Mouse (Mus musculus) forebrain, postnatal 0 days (tissue): ENCODE measurements around the gene Rrnad1. TPM values are rescaled to one million over a fixed set of nuclear protein-coding genes. Genes with fewer than 3 reads are reported as not detected.

Source experiments
- ATAC-seq: fragments of 200-750 bp; cut with Nextera tagmentation; 2 replicates; pipeline ENCODE4 v1.8.0; 2017; ENCODE audit warnings: mild to moderate bottlenecking, moderate library complexity
- DNase-seq: peaks from one replicate; pipeline ENCODE4 v3.0.0-alpha.2; 2015
- H3K27ac ChIP-seq: fragments of 300-500 bp; sonication (generic); 2 replicates; pipeline ENCODE4 v1.5.1; 2014; ENCODE audit warnings: low read depth, mild to moderate bottlenecking, antibody characterized with exemption, low read length, moderate library complexity, mixed read lengths
- H3K27me3 ChIP-seq: fragments of 300-500 bp; sonication (generic); 2 replicates; pipeline ENCODE4 v1.6.1; 2014; ENCODE audit warnings: mild to moderate bottlenecking, low read length, mixed read lengths; ENCODE audit not compliant: insufficient read depth
- H3K36me3 ChIP-seq: fragments of 300-500 bp; sonication (generic); 2 replicates; pipeline ENCODE4 v1.6.1; 2014; ENCODE audit warnings: mild to moderate bottlenecking, moderate library complexity; ENCODE audit not compliant: insufficient read depth
- H3K4me1 ChIP-seq: fragments of 300-500 bp; sonication (generic); 2 replicates; pipeline ENCODE4 v1.6.1; 2014; ENCODE audit warnings: antibody characterized with exemption; ENCODE audit not compliant: insufficient read depth
- H3K4me2 ChIP-seq: fragments of 300-500 bp; sonication (generic); 2 replicates; pipeline ENCODE4 v1.6.1; 2014; ENCODE audit warnings: low read depth, mild to moderate bottlenecking, moderate library complexity
- H3K4me3 ChIP-seq: fragments of 300-500 bp; sonication (generic); 2 replicates; pipeline ENCODE4 v1.5.1; 2014; ENCODE audit warnings: low read depth, low read length, mixed read lengths
- H3K9ac ChIP-seq: fragments of 300-500 bp; sonication (generic); 2 replicates; pipeline ENCODE4 v1.6.1; 2014; ENCODE audit warnings: mild to moderate bottlenecking
- H3K9me3 ChIP-seq: fragments of 300-500 bp; sonication (generic); 2 replicates; pipeline ENCODE4 v1.6.1; 2016; ENCODE audit warnings: low read length
- CTCF ChIP-seq: sonication (generic); IDR thresholded peaks from 2 replicates; pipeline ENCODE4 v1.5.1; 2016; ENCODE audit warnings: antibody characterized with exemption, control low read depth, low read depth
- WGBS: fragments of 180-500 bp; shearing (Covaris S2); extraction: QIAGEN DNeasy Blood & Tissue Kit; methylation state at CpG from one replicate; pipeline ENCODE4 v1.1.7; 2014; 5-methylcytosine and 5-hydroxymethylcytosine counted together
- polyA plus RNA-seq: library from polyadenylated mRNA; unstranded; fragments of >200 nt; fragmentation: Nextera tagmentation; extraction: Ambion mirVana; gene quantifications from 2 replicates; pipeline ENCODE4 v1.2.1, GENCODE M21; 2015
- total RNA-seq: library from RNA; depleted of rRNA; stranded (reverse); fragments of >200 nt; gene quantifications from 2 replicates; pipeline ENCODE4 v1.2.3, GENCODE M21; 2014; rRNA removed

The Rrnad1 gene
- total RNA-seq = 19.3 and 31.8 TPM in 2 replicates
- 10.9 and 15.6 TPM in 2 replicates for polyA plus RNA-seq

- Histone ChIP-seq H3K4me2 (peak within 1 kb of the TSS; percentile 59), H3K27ac (peak within 1 kb of the TSS; percentile 90), H3K36me3 (peaks cover 45% of the 10 kb centered on the region), H3K4me3 (peak within 1 kb of the TSS; percentile 77), H3K9me3 (no peaks in the 10 kb centered on the region), H3K9ac (peak within 1 kb of the TSS; percentile 86), H3K27me3 (no peaks in the 10 kb centered on the region), H3K4me1 (peaks cover 5% of the 10 kb centered on the region; the same call in 1 of the 2 replicates)
- peak; percentile 99 for ATAC-seq
- peak; percentile 74 for TF ChIP-seq CTCF
- DNase-seq = peak; percentile 99
- under 1% methylated on average over 72 of the region's 78 CpGs for WGBS
These were observed at the start of gene Rrnad1, which contains the start of gene Isg20l2 for GRCm38 (mm10) chr3:87930078-87930795. TSS of gene Rrnad1 (minus strand) at chr3:87930717. TSS of gene Isg20l2 (plus strand) at chr3:87930314.

DNA sequence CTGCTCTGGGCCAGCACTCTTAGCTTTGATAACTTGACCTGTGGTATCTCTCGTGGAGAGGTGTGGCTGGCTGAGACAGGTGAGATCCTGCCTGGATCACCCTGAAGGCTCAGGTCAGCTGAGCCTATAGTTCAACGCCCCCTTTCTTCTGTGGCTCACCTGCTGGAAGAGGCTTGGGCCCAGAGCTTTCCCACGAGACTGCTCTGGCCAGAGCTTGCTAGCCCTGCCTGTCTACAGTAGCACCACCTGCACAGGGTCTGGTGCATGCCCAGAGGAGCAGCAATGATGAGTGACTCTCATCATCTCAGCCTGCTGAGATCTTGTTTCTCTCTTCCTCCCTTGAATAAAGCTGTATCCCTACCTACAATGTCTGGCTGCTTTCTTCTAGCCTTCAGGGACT is 49.6 kb upstream of the Rrnad1 start:
- TF ChIP-seq CTCF = no peak
- ATAC-seq = no peak

DNA sequence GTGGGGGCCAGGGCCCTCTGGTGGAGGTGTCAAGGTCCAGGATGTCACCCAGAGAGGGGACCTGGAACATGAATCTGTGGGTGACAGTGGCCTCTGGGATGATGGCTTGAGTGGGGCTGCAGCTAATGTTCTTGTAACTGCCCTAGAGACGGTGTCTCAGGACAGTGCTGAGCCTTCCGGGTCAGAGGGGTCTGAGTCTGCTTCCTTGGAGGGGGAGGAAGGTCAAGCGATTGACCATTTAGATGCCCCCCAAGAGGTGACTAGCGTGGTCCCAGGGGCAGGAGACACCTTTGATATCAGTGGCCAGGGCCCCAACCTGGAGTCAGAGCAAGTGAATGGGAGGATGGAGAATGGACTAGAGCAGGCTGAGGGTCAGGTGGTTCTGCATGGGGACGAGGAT is 49.0 kb upstream of the Rrnad1 start:
- peaks cover 7% of the 10 kb centered on the region; the same call in 1 of the 2 replicates for H3K4me1 ChIP-seq
- no peak overlapping the region for H3K4me3 ChIP-seq
- DNase-seq (no peak), ATAC-seq (no peak)
- no peak overlapping the region for H3K4me2 ChIP-seq
- H3K27ac ChIP-seq = no peak overlapping the region
- H3K36me3 ChIP-seq = no peaks in the 10 kb centered on the region
- H3K27me3 ChIP-seq = no peaks in the 10 kb centered on the region
- H3K9ac ChIP-seq = no peak overlapping the region
- no peak for TF ChIP-seq CTCF
- WGBS = 84% methylated on average over 5 of the region's 5 CpGs
- H3K9me3 ChIP-seq = no peaks in the 10 kb centered on the region

More for the DNA sequence above, 49.6 kb upstream of the Rrnad1 start:
- Histone ChIP-seq H3K27me3 (no peaks in the 10 kb centered on the region), H3K36me3 (no peaks in the 10 kb centered on the region), H3K9ac (no peak overlapping the region), H3K4me2 (no peak overlapping the region), H3K4me1 (peaks cover 7% of the 10 kb centered on the region; the same call in 1 of the 2 replicates), H3K27ac (no peak overlapping the region), H3K9me3 (no peaks in the 10 kb centered on the region), H3K4me3 (no peak overlapping the region)
- no peak for DNase-seq
- 63% methylated on average over 3 of the region's 3 CpGs for WGBS

- TF ChIP-seq CTCF = no peak
- DNase-seq (peak; percentile 66), ATAC-seq (peak; percentile 72)
- Histone ChIP-seq H3K9ac (peak overlapping the region; percentile 10; the same call in 1 of the 2 replicates), H3K27me3 (0 out of 2 replicates have a peak, but pooled peaks cover 5% of the 10 kb centered on the region), H3K27ac (no peak overlapping the region), H3K9me3 (no peaks in the 10 kb centered on the region), H3K4me3 (no peak overlapping the region), H3K4me2 (peak overlapping the region; percentile 91), H3K36me3 (no peaks in the 10 kb centered on the region), H3K4me1 (0 out of 2 replicates have a peak, but pooled peaks cover 5% of the 10 kb centered on the region)
- 7% methylated on average over 12 of the region's 12 CpGs for WGBS
These were observed 44.0 kb upstream of the Rrnad1 start for GRCm38 (mm10) chr3:87974381-87974987.

DNA sequence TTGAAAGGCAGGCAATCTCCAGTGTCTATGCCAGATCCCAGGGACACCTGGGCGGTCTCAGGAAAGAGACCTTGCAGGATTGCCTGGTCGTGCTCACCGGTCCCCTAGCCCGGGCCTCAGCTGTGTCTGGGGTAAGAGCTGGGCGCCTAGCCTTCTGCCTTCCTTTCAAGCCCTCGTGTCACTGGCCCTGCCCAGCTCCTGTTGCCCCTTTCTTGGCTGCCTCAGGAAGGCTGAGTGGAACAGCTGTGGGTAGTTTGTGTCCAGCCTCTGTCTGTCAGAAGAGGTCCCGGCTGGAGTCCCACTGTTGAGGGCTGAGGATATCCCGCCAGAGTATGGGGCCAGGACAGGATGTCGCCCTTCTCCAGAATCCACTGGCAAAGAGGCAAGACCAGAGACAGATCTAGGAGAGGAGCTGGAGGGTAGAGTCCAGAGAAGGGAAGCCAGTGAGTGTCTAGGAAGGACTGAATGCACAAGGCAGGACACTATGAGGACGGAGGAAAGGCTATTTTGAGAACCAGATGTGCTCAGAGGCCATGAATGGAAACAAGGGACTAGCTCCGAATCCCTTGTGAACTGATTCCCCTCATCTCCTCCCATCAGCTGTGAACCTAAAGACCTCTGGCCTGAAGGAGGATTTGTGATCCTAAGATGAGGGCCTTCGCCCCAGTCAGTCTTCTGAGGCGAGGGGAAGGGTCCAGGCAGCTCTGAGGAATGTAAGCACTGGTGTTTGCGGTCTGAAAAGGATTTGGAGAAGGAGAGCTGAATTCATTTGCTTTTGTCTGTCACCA is 43.3 kb upstream of the Rrnad1 start:
- Histone ChIP-seq H3K27ac (peak overlapping the region; percentile 64; the same call in 1 of the 2 replicates), H3K4me1 (0 out of 2 replicates have a peak, but pooled peaks cover 5% of the 10 kb centered on the region), H3K9ac (peak overlapping the region; percentile 10; the same call in 1 of the 2 replicates), H3K27me3 (0 out of 2 replicates have a peak, but pooled peaks cover 5% of the 10 kb centered on the region), H3K9me3 (no peaks in the 10 kb centered on the region), H3K4me2 (peak overlapping the region; percentile 91), H3K4me3 (peak overlapping the region; percentile 14; the same call in 1 of the 2 replicates), H3K36me3 (no peaks in the 10 kb centered on the region)
- no peak; the same call in 1 of the 2 replicates for ATAC-seq
- DNase-seq = no peak
- WGBS = 18% methylated on average over 14 of the region's 14 CpGs
- no peak for TF ChIP-seq CTCF

DNA sequence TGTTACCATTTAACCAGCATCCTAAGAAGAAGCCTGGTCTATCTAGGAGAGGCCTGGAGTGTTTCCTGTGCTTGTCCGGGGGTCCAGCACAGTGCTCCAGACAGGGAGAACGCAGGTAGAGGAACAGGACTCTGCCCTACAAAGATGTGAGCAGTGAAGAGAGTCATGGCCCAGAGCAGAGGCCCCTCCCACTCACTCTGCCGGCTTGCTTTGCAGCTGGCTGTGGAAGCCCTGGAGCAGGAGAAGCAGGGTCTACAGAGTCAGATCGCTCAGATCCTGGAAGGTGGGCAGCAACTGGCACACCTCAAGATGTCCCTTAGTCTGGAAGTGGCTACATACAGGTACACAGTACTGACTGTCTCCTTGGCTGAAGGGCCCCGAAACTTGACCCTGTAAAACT is 42.3 kb upstream of the Rrnad1 start:
- H3K9ac ChIP-seq = 0 out of 2 replicates have a peak overlapping the region, but pooled peaks have one; percentile 47
- WGBS = 9% methylated on average over 5 of the region's 5 CpGs

More for the DNA sequence above, 42.3 kb upstream of the Rrnad1 start:
- H3K4me3 ChIP-seq = peak overlapping the region; percentile 51
- no peak overlapping the region for H3K27ac ChIP-seq
- H3K36me3 ChIP-seq = no peaks in the 10 kb centered on the region
- no peak for TF ChIP-seq CTCF
- H3K9me3 ChIP-seq = no peaks in the 10 kb centered on the region
- 0 out of 2 replicates have a peak, but pooled peaks cover 5% of the 10 kb centered on the region for H3K4me1 ChIP-seq
- H3K4me2 ChIP-seq = peak overlapping the region; percentile 91
- 0 out of 2 replicates have a peak, but pooled peaks cover 5% of the 10 kb centered on the region for H3K27me3 ChIP-seq
- DNase-seq = no peak
- ATAC-seq = no peak
